Comparison of ENCODE assay signal across 7 mouse cellular contexts in genomic region chr10:94990768-94991563, GRCm38 (mm10). TPM values are rescaled to one million over a fixed set of nuclear protein-coding genes. Genes with fewer than 3 reads are reported as not detected.
DNase-seq lines count a peak whose midpoint lies in the region; ATAC-seq and TF ChIP-seq lines count a peak whose summit lies in the region.

No protein-coding gene starts in this region.

- WGBS in embryonic facial prominence, embryonic 11.5 days, result 26% methylated on average over 17 of the region's 17 CpGs
- 21% methylated on average over 17 of the region's 17 CpGs for WGBS in kidney, adult 2 months
- WGBS in limb, embryonic 13.5 days, result 21% methylated on average over 17 of the region's 17 CpGs

- peak; percentile 73 for DNase-seq in brain, embryonic 18.5 days (ENCODE audit: low read depth, low spot score)
- peak; percentile 40 for DNase-seq in embryonic facial prominence, embryonic 11.5 days (ENCODE audit: low spot score)
- peak; percentile 94 for DNase-seq in heart, adult 8-10 months (ENCODE audit: low spot score)
- DNase-seq in kidney, adult 2 months, result peak; percentile 88
- peak; percentile 82 for DNase-seq in urinary bladder, postnatal 14 days (ENCODE audit: low spot score)

- no peaks in the 10 kb centered on the region for H3K27me3 ChIP-seq in embryonic facial prominence, embryonic 11.5 days (ENCODE audit: control insufficient read depth, insufficient read depth, low read length)
- H3K27me3 ChIP-seq in kidney, adult 2 months (replicated peaks; ENCODE audit: control insufficient read depth, insufficient read depth, low read length), result no peaks in the 10 kb centered on the region
- no peaks in the 10 kb centered on the region for H3K27me3 ChIP-seq in limb, embryonic 13.5 days
- no peaks in the 10 kb centered on the region for H3K27me3 ChIP-seq in myocyte (ENCODE audit: control insufficient read depth, insufficient read depth, insufficient read length)

- H3K79me2 ChIP-seq in myocyte (ENCODE audit: control insufficient read depth, insufficient read depth), result no peaks in the 10 kb centered on the region

- no peaks in the 10 kb centered on the region for H3K36me3 ChIP-seq in embryonic facial prominence, embryonic 11.5 days (replicated peaks; ENCODE audit: control insufficient read depth, insufficient read depth, low read depth, low read length)
- H3K36me3 ChIP-seq in kidney, adult 2 months (ENCODE audit: control insufficient read depth, insufficient read depth, low read length), result no peaks in the 10 kb centered on the region
- no peaks in the 10 kb centered on the region for H3K36me3 ChIP-seq in limb, embryonic 13.5 days
- no peaks in the 10 kb centered on the region for H3K36me3 ChIP-seq in myocyte (ENCODE audit: control insufficient read depth, insufficient read depth)

- ATAC-seq in embryonic facial prominence, embryonic 11.5 days (replicated peaks; ENCODE audit: insufficient number of reproducible peaks, low FRiP score, low TSS enrichment, low read depth), result 0 out of 2 replicates have a peak, but pooled peaks have one; percentile 19
- ATAC-seq in limb, embryonic 13.5 days (ENCODE audit: low FRiP score, low read depth), result peak; percentile 73

- H3K27ac ChIP-seq in embryonic facial prominence, embryonic 11.5 days (replicated peaks; ENCODE audit: low read depth, low read length), result no peak overlapping the region
- no peak overlapping the region; the same call in 1 of the 2 replicates for H3K27ac ChIP-seq in kidney, adult 2 months (ENCODE audit: insufficient read depth, low read depth, low read length)
- peak overlapping the region; percentile 44 for H3K27ac ChIP-seq in limb, embryonic 13.5 days

- H3K4me3 ChIP-seq in embryonic facial prominence, embryonic 11.5 days (ENCODE audit: low read depth, low read length), result no peak overlapping the region
- H3K4me3 ChIP-seq in kidney, adult 2 months (ENCODE audit: insufficient read depth, low read depth, low read length), result no peak overlapping the region
- H3K4me3 ChIP-seq in limb, embryonic 13.5 days, result peak overlapping the region; percentile 32
- H3K4me3 ChIP-seq in myocyte, result peak overlapping the region; percentile 8

- 0 out of 2 replicates have a peak overlapping the region, but pooled peaks have one; percentile 23 for H3K9ac ChIP-seq in embryonic facial prominence, embryonic 11.5 days (replicated peaks; ENCODE audit: low read length)
- no peak overlapping the region for H3K9ac ChIP-seq in limb, embryonic 13.5 days

- TF ChIP-seq POLR2A in kidney, adult 2 months (IDR thresholded peaks at IDR 0.05; ENCODE audit: low read depth, low read length), result no peak
- no peak for TF ChIP-seq POLR2A in myocyte (IDR thresholded peaks at IDR 0.05; ENCODE audit: insufficient read length, low read depth)

- H3K9me3 ChIP-seq in embryonic facial prominence, embryonic 11.5 days (replicated peaks; ENCODE audit: control insufficient read depth, low read length), result no peaks in the 10 kb centered on the region
- no peaks in the 10 kb centered on the region for H3K9me3 ChIP-seq in limb, embryonic 13.5 days

- H3K4me2 ChIP-seq in embryonic facial prominence, embryonic 11.5 days (ENCODE audit: low read depth, low read length), result peak overlapping the region; percentile 34
- peak overlapping the region; percentile 61 for H3K4me2 ChIP-seq in limb, embryonic 13.5 days (replicated peaks)
- H3K4me2 ChIP-seq in myocyte (ENCODE audit: low read depth), result peak overlapping the region; percentile 64

- no peaks in the 10 kb centered on the region for H3K4me1 ChIP-seq in embryonic facial prominence, embryonic 11.5 days (ENCODE audit: control insufficient read depth, insufficient read depth, low read length)
- H3K4me1 ChIP-seq in kidney, adult 2 months (ENCODE audit: control insufficient read depth, insufficient read depth, low read length), result no peaks in the 10 kb centered on the region; the same call in 1 of the 2 replicates
- peaks cover 28% of the 10 kb centered on the region for H3K4me1 ChIP-seq in limb, embryonic 13.5 days

- TF ChIP-seq CTCF in kidney, adult 2 months (conservative IDR thresholded peaks at IDR 0.05; ENCODE audit: insufficient read depth, insufficient read length, low read depth, low read length), result no peak

- H3ac ChIP-seq in myocyte (ENCODE audit: control insufficient read depth, insufficient read length), result no peak overlapping the region

TF ChIP-seq in myocyte, 11 proteins besides CTCF, POLR2A, EP300 and RAD21:
- TF ChIP-seq TCF3 (IDR thresholded peaks at IDR 0.05; ENCODE audit: insufficient read length, low read depth) (no peak), REST (IDR thresholded peaks at IDR 0.05; ENCODE audit: insufficient read depth, insufficient read length) (no peak), MYOD1 (IDR thresholded peaks at IDR 0.05; ENCODE audit: control insufficient read depth in 1 of 3, insufficient read length in 2 of 3, low read depth in 2 of 3) (peak in 1 of 3 experiments; percentile 44), E2F4 (IDR thresholded peaks at IDR 0.05; ENCODE audit: insufficient read depth) (no peak), POLR2AphosphoS2 (IDR thresholded peaks at IDR 0.05; ENCODE audit: insufficient read length, low read depth) (no peak), SRF (IDR thresholded peaks at IDR 0.05; ENCODE audit: control insufficient read depth, insufficient read length, low read depth) (no peak), TCF12 (IDR thresholded peaks at IDR 0.05; ENCODE audit: insufficient read depth, poor library complexity, severe bottlenecking) (no peak), MAX (IDR thresholded peaks at IDR 0.05; ENCODE audit: low read depth) (no peak), MYOG (IDR thresholded peaks at IDR 0.05; ENCODE audit: control insufficient read depth in 1 of 3, insufficient read depth in 1 of 3, insufficient read length in 2 of 3, low read depth in 2 of 3) (no peak)

RNA-seq across cellular contexts. Expression of gene Plxnc1, which starts 46.3 kb away (rescaled TPM):
- 2.0 and 2.8 TPM in 2 replicates for polyA plus RNA-seq in embryonic facial prominence, embryonic 11.5 days (2014; fragmentation: Nextera tagmentation; extraction: Ambion mirVana)
- total RNA-seq in heart, adult 8-10 months (2022), result 1 to 10 TPM; 1.9 to 2.8 (median 2.3) TPM
- polyA plus RNA-seq in kidney, adult 2 months (2012; rRNA removed), result 0.42 and 1.5 TPM in 2 replicates
- polyA plus RNA-seq in limb, embryonic 13.5 days (2015; fragmentation: Nextera tagmentation; extraction: Ambion mirVana), result 2.0 and 2.7 TPM in 2 replicates
- polyA plus RNA-seq in myocyte (2012; fragmentation: generic; extraction: Trizol), result not detected

Comparison
In these comparisons a context has a peak if more than half of its experiments do, and no peak if none do; other contexts are left out.
1. DNase-seq: peak in every context shown above with its lines; median percentile 94 in heart, adult 8-10 months; 88 in kidney, adult 2 months; 82 in urinary bladder, postnatal 14 days; 73 in brain, embryonic 18.5 days; 40 in embryonic facial prominence, embryonic 11.5 days.
2. H3K4me3 ChIP-seq: peak in limb, embryonic 13.5 days (single experiment) and myocyte (single experiment); none in embryonic facial prominence, embryonic 11.5 days (single experiment) and kidney, adult 2 months (single experiment).
3. Peak in every context shown above with its lines, with median percentiles within 50 percentile points of each other: H3K4me2 ChIP-seq.